Mouse (Mus musculus): ENCODE measurements around the gene Anks1b.
A peak's percentile ranks its signal among the peaks of the same experiment; 100 is the strongest.

The Anks1b gene

DNA sequence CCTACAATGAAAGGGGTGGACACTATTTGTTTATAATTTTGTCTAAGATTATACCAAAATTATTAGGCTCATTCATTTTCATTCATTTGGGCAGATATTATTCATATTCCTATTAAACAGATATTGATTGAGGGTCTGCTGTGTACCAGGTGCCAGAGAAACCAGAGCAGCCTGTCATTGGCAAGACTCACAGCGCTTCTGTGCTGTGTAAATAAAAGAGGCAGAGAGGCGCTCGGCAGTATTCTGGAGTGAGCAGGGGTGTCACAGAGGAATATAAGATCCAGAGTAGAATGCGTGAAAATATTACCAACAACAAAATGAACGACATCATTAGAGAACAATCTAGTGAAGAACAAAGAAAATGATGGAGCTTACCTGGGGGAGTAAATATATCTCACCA, 878.6 kb downstream of the Anks1b start:
- no peak for DNase-seq

DNA sequence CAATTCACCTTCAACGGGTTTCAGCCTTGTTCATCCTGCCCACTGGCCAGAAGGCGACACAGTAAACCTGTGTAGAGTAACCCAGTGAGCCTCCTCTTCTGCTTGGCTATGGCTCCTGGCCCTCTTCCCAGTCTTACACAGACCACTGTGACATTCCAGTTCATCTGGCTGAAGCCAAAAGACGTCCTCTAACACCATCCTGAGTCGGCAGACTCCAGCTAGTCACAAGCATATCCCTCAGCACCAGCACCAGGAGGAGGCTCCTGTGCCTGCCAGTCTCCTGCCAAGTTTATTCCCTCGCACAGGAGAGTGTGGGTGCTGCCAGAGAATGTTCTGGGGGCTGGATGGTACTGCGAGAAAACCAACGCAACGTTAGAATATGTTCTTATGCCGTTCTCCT, 879.8 kb downstream of the Anks1b start:
- peak; percentile 88 for DNase-seq

DNA sequence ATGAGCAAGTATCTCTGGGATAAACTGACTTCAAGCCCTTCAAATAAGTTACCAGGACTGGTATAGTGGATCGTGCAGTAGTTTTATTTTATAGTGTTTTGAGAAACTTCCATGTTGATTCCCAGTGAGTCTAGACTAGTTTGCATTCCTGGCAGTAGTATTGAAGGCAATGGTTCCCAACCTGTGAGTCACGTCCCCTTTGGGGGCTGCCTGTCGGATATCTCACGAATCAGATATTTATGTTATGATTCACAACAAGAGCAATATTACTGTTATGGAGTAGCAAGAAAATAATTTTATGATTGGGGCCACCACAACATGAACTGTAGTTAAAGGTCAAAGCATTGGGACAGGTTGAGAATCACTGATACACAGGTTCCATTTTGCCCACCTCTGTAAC, 884.5 kb downstream of the Anks1b start:
- DNase-seq = no peak

DNA sequence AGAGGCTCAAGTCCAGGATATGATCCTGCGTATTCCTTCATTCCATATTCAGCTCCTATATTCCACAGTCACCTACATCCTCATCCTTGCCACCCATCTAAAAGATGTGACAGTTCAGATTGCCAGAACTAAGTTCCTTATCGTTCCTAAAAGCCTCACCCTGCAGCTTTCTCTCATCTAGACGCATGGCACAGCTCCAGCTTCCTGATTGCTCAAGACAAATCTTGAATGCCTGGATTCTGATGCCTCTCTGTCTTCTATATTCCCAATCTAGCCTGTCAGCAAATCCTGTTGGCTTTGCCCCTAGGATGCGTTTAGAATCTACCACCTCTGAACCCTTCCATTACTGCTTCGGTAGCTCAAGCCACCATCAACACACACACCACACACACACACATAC, 886.6 kb downstream of the Anks1b start:
- DNase-seq = no peak

DNA sequence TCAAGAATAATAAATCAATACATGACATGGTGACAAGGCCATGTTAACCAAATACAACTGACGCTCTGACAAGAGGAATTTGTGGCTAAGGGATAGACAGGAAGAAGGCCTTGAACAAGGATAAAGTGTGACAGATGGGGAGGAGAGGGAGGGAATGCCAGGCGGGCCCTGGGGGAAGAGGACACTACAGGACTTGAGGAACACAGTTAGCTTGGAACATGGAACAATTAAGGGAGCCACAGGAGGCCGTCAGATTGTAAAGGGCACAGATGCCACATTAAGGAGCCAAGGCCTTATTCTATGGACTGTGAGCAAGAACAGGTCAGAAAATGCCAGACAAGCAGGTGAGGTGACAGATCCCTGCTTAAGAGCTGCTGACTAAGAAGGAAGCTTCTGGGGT, 893.0 kb downstream of the Anks1b start:
- no peak for DNase-seq

DNA sequence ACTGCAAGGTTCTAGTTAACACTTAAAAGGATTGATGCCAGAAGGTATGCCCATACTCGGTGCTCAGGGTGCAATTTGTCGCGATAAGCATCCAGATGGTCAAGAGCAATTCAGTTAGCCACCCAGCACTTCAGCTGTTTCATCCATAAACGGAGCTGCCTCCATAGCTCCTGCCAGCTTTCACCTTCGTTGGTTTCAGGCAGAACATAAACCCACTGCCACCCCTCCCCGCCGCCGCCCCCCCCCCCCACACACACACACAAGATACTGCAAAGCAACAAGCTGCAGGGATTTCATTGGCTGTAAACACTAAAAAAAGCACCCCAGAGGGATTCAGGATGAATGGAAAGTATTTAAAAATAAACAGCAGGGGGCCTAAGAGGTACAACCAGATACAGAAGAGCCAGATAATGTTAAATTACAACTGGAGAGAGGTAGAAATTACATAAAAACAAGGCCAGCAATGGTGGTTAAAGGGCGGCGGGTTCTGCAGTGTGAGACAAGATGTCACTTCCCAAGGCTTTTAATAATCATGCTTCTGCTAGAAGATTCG, 897.2 kb downstream of the Anks1b start:
- DNase-seq = no peak

DNA sequence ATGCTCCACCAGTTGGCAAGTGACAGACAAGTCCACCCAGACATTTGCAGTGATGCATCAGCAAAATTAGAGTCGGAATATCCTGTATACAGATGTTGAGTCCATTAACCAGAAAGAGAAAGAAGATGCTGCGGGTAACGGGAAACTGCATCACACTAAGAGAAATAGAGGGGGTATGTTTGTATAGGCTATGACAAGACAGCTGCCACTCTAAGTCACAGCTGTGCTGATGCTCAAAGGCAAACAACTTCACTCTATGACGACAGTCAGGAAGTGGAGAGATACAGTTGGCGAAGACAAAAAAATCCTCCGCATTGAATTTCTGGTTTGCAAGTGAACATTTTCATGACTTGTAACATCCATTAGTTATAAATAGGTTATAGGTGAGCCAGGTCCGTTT, 897.7 kb downstream of the Anks1b start:
- no peak for DNase-seq

DNA sequence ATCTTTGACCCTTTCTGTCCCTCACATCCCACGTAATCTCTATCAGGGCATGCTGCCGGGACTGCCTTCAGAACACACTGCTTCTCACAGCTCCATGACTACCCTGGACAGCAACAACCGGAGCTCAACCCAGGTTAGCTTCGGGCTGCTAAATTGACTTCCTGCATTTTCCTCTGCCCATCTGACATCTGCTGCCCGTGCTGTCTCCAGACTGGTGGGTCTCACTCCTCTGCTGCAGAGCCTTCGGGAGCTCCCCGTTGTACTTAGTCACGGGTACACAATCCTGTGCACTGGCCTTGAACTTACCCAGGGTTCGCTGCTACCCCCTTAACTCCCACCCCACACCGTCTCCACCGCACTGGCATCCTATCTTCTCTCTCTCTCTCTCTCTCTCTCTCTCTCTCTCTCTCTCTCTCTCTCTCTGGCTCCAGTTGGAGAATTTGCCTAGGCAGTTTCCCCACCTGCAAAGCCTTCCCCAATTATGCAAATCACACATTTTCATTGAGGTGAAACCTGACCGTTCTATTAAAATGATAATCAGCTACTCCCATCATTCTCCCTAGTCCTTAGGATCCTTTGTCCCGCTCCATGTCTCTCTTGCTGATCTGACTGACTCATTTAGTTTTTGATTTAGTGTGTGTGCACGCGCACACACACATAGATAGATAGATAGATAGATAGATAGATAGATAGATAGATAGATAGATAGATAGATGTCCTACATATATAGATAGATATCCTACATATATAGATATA, 898.3 kb downstream of the Anks1b start:
- DNase-seq = no peak

DNA sequence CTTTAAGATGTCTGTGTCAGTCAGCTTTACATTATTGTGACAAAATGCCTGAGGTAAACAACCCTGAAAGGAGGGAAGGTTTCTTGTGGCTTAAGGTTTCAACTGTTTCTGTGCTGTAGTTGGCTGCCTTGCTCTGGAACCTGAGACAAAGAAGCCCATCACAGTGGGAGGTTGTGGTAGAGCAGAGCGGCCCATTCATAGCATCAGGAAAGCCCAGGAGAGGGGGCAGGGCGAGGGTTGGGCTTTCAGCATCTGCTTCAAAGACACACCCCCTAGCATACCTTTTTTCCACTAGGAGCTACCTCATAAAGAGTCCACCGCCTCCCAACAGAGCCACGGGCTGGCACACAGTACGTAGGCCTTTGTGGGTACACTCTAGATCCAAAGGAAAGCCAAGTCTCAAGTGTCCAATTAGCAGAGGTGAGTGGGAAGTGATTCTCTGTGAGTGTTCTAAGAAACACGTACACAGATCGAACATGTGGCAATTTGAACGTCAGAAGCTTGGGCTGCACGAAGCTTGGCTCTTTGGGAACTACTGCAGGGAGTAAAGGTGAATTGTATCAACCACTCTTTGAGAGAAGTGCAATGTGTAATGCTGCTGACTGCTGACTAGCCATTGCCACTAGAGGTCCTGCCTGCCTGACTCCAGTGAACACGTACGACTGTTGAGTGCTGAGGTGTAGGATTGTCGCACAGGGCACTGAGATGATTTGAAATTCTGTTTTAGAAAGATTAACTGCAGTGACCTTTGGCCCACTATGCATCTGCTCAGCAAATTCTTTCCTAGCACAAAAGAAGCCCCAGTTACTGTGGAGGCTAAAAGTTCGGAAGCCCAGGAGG, 906.5 kb downstream of the Anks1b start:
- DNase-seq = no peak

DNA sequence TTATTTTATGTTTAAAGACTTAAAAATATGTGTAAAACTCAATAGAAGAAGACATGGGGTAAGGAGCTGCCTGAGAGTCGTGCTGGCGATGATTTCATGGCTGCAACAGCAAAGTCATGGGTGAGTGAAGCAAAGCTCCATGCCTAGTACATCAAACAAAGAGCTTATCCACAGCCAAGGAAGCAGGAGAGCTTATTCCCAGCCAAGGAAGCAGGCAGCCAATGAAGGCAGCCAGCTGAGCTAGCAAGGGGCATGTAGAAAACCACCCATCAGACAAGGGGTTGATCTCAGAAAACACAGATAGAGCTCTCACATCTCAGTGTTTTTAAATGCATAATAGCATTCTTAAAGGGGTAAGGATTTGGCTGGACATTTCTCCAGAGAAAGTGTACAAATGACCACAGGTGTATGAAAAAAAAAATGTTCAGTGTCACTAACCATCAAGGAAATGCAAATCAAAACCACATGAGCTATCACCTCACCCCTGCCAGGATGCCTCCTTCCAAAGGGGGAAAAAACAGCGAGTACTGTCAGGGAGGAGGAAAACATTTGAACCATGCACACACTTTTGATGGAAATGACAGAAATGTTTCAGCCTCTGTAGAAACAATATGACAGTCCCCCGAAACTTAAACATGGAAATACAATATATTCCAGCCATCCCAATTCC, 911.8 kb downstream of the Anks1b start:
- DNase-seq = no peak

DNA sequence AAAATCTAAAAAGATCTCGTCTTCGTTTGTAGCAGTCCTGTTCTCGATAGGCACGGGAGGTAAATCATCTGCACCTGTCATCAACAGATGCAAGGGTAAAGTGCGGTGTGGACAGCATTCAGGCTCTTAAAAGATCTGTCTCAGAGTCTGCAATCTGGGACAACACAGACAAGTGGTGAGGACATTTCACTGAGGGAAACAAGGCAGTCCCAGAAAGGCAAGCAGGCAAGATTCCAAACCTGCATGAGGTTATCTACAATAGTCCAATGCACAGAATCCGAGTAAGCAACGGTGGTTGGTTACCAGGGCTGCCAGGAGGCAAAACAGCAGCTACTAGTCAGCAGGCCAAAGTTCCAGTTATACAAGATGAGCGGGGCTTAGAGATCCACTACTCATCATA, 912.4 kb downstream of the Anks1b start:
- DNase-seq = no peak

DNA sequence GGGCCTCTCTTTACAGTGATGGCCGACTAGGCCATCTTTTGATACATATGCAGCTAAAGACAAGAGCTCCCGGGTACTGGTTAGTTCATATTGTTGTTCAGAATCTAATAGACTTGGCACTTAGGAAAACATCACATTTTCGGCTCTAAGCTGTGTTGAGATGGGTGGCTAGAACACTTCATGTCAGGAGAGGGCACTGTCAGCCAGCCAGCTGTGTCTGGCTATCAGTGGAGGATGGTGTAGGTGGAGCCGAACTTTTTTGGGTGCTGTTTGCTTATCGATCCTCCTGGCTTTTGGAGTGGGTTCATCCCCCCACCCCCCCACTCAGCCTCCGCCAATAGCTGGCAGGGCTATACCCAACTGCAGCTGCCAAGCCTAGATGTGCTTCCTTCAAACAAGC, 929.8 kb downstream of the Anks1b start:
- DNase-seq = no peak

DNA sequence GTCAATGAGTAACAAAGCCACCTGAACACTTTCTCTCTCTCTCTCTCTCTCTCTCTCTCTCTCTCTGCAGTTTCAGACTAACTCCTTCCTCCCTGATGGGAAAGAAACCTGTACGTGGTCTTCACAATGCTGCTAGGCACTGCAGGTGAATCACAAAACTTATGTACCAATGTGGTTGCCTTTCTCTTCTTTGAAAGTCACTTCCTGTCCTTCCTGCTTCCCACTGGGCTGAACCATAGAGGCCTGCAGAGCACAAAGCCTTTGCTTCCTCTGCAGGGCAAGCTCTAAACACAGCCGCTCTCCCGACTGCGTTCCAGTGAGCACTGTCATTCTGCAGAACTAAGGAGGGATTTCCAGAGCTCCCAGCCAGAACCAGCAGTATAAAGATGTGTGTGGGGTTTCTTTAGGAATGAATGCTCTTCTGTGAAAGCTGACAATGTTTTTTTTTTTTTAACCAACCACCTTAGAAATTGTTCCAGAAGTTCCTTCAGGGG, 931.3 kb downstream of the Anks1b start:
- DNase-seq = no peak

DNA sequence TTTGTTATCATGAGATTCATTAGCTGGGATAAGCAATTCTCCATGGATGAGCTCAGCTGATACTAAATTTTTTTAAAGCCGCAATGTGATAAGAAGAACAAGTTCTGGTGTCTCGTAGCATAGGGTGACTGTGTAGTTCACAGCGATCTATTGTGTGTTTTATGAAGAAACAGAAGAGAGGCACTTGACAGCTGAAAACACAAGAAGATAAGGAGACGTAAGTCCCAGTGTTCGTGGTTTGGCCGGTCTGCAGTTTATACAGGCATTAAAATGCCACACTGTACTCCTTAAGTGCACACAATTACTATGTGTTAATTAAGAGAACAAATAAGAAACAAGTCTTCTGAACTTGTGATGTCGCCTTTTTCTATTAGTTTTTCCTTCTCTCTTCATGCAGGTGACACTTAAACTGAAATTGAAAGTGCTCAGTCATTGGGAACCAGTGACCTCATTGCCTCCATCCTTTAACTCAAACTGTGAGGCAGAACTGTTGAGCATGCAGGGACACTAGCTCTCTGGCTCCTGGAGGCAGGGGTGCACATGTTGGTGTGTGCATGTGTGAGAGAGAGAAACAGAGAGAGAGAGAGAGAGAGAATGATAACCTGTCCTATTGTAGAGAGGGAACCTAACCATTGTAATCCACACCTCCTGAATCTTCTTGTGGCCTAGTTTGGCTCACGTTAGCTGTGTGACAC, 935.5 kb downstream of the Anks1b start:
- no peak for DNase-seq

DNA sequence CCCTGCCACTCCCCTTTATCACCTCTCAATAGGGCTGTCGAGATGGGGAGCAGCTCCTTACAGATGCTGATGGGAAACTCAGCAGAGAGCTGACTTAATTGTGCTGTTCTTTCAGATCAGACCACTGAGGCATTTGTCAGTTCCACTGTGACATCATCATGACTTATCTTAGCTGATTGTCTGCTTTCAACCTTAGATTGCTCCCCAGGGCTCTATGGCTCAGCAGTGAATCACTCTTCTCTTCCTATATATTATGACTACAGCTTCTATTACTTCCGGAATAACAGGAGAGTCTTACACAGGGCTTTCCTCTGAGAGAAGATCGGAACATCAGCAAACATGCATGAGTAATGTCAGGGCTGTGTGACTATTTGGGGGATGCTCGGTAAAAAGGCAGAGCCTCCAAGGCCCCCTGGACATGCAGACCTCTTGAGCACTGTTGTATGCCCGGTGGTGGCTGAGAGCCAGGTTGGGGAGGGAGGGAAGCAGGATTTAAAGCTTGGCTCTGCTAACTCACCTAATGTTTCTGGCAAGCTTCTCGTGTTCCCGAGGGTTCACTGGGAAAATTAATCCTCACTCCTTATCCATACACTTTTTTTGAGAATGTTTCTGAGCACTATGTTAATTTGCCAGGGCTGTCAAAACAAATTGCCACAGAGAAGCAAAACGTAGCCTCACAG, 936.7 kb downstream of the Anks1b start:
- DNase-seq = no peak

DNA sequence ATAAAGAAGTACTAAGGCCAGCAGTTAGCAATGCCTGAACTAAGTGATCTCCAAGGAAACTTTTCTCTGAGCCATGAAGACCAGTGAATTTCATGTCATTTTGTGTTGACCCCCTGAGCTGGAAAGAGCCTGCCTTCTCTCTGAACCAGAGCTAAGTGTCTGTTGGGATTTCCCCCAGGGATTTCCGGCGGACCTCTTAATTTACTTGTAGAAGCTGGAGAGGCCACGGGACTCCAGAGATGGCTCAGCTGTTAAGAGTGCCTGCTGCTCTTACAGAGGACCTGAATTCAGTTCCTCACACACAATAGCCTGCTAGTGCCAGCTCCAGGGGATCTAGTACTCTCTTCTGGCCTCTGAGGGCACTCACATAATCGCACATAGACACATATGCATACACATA, 938.1 kb downstream of the Anks1b start:
- no peak for DNase-seq

DNA sequence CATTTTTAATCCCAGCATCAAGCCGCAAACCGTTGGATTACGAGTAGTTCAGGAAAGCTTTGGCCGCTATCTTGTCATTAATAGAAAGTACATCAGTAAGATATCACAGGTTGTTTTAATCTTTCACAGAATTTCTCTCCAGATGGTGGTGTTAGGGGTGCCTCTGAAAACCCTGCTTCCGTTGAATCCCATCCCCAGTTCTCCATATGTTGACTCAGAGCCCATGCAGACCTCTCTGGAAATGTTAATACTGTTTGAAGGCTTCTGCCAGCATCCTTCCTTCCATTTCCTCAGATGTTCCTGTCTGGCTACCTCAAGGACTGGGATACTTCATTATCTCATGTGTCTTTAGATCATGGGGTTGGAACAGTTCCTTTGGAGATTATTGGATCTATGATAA, 940.0 kb downstream of the Anks1b start:
- DNase-seq = no peak

DNA sequence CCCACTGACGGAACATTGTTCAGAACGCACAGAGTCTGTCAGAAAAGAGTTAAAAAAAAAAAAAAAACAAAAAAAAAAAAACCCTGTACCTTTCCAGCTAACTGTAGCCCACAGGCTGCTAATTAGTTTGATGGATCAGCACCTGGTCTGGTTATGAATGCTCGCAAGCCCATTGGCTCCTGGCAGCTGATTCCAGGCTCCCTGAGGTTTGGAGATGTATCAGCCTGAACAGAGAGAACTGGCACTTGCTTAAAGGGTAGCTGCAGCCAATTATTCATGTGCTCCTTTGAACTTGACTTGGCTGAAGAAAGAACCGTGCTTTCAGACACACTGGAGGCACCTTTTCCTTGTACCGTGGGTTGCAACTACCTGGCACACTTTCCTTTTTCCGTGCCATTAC, 941.1 kb downstream of the Anks1b start:
- no peak for DNase-seq

DNA sequence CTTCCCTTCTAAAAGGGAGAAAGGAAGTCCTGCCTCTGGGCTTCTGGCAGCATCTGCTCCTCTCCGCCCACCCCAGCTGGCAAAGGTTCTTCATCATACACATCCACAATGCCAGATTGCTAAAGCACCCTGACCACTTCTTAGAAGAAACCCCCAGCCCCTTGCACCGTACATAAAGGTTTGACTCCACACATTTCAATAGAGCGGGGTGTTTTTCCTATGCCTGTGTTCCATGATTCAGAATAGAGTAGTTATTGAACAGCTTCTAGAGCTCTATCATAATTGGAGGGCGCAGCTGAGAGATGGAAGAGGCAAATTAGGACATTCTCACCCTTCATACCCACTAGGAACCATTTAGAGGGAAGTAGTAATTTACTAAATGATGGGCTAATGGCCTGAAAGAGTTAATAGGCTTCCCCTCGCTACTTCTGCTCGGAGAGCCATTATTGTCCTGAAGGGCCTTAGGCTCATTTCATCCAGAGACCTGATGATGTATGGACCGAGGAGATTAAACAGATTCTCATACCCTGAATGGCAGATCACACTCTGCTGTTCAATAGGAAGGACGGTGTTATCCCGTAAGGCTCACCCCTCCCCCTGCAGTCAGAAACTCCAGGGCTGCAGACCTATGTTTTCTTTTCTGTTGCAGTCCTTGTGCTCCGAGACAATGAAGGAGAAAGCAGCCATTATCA, 945.1 kb downstream of the Anks1b start:
- no peak for DNase-seq

DNA sequence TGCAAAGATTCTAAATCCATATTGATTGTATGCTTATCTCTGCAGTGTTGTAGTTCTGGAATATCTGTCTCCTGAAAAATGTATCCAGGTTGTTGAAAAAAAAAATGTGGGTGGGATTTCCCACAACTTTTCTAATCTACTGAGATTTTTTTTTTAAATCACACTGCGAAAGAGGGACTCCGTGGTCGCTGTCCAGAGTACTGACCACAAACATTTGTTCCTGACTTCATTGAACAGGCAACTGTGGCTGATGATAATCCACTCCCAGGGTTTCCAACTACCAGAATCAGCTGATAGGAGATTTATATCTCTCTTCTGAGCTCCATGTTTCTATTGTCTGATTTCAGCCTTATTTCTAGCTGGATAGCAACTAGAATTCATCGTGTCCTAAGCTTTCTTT, 950.1 kb downstream of the Anks1b start:
- DNase-seq = no peak

DNA sequence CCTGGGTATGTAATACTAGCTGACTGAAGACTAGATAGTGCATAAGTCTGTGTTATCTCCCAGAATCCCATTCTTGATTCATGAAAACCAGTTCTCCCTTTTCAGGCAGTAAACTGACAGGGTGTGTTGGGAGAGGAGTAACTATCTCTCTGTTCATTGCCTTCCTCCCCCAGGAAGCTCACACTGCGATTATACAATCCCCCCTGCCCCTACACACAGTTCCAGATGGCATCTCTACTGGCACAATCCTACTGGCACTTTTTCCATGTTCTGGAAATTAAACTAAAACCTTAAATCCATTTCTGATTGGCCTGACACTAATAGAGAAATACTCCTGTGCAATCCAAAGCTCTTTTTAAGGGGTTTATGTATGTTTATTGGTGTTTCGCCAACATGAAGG, 951.4 kb downstream of the Anks1b start:
- peak; percentile 48 for DNase-seq

DNA sequence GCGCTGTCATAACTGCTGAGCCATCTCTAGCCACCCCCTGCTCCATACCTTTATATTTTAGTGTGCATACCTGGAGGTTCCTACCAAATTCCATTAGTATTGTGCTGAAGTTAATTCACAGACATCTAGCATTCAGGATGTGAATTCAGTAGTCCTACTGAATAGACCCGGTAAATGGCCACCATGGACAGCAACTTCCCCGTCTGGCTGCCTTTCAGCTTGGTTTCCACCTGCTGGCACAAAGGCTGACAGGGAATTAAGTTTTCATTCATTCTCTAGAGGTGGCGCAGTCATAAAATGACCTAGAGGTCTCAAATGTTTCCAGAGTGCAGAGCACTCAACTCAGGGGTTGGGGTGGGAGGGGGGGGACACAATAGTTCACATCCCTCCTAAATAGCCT, 953.6 kb downstream of the Anks1b start:
- no peak for DNase-seq
